Mouse (Mus musculus) telencephalon, adult 2 months (tissue): ENCODE measurements around the gene Cftr.

Source experiments
- DNase-seq: peaks from one replicate; pipeline ENCODE4 v3.0.0-alpha.2; 2011; ENCODE audit warnings: low read depth, low spot score

Gene Cftr

DNA sequence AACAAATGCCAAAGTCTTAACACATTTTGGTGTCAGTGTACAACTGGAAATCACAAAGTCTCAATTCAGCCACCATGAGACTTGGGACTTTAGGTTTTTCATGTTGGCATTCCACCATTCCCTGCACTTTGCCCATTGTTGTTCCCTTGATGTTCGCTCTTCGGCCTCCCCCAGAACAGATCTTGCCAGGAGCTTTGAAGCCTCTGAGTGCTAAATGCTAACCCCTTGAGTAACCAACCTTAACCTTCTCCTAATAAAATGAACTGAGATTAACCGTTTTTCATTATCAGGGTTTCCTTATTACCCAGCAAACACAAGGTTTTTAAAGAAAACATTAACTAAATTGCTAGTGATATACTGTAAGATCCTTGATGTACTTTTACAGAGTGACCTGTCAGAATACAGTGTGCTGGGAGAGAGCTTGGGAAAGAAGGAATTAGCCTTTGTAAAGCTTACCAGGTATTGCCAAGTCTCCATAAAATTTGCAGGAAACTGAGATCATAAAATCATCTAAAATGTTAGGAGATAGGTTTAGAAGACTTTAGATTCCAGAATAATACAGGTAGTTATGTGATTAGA lies 144.0 kb downstream of the Cftr start:
- no peak for DNase-seq

GRCm38 (mm10) chr6:18322950-18323349 lies 152.5 kb downstream of the Cftr start:
- peak; percentile 33 for DNase-seq

DNA sequence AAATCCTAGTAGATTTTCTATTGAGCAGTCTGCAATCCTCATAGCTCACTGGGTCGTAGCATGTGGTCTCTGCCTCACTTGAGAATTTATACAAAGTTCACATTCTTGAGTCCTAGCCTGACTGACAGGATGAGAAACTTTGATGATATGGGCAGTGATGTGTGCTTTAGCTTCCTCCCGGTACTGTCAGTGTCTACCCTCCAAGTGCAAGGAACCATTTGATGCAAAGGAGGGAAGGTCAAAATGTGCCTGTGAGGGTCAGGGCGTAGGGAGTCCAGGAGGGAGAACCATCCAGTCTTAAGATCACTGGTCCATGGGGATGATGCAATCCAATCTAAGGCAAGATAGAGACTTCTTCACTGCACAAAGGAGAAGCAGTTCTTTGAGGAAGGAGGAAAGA lies 164.9 kb downstream of the Cftr start:
- DNase-seq = no peak

GRCm38 (mm10) chr6:18338307-18338706 lies 167.8 kb downstream of the Cftr start:
- DNase-seq = no peak

DNA sequence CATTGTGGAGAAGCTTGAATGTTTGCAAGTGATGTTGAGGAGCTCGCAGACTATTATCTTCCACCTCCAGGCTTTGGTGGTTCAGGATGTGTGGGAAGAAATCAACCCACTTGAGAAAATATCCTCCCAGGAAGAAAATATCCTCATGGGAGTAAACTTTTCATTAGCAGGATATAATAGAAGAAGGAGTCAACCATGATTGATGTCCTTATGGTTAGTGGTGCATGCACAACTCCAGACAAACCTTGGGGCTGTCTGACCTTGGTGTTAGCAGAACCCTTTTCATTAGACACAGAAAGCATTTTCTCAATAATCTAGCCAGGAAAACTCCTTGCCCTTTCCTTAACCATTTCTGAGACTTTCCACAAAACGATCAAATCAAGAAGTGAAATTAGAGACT lies 173.8 kb downstream of the Cftr start:
- DNase-seq = no peak

DNA sequence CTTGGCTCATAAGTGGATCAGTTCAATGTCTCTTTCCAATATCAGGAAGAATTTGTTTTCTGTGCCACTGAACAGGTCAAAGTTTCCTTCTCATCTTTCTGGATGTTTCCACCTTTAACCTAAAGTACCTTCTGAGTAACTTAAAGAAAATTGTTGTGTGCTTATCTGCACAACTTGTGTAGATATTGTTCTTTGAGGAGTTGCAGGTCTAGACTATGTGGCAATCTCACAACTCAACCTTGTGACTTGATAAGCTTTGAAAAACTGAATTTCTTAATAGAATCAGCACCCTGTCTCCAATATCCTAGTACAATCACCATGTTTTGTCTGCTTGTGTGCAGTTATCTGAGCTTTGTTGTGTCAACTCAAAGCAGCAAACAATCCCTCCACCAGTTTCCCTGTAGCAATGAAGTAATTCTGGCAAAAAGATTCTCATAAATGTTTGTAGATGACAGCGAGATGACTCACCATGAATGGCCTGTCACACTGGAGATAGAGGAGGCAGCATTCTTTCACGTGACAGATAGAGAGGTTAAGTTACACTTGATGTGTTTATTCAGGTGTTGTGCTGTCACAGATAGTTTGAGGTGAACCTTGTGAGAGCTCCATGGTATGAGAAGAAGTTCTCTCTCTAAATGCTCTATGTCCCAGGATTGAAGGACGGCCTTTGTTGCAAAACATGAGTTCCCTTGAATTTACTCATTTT lies 178.8 kb downstream of the Cftr start:
- no peak for DNase-seq

GRCm38 (mm10) chr6:18360154-18360553 lies 189.7 kb downstream of the Cftr start:
- no peak for DNase-seq

- no peak for DNase-seq
These were observed 190.5 kb downstream of the Cftr start for GRCm38 (mm10) chr6:18360955-18361354.

- no peak for DNase-seq
These were observed 191.7 kb downstream of the Cftr start for GRCm38 (mm10) chr6:18362232-18362631.

GRCm38 (mm10) chr6:18369054-18369453 lies 198.6 kb downstream of the Cftr start:
- no peak for DNase-seq

GRCm38 (mm10) chr6:18369723-18370122 lies 199.2 kb downstream of the Cftr start:
- no peak for DNase-seq
